Mouse (Mus musculus) midbrain, embryonic 12.5 days (tissue): Measurements from ENCODE around the gene Coil. TPM values are rescaled to one million over a fixed set of nuclear protein-coding genes. Genes with fewer than 3 reads are reported as not detected.

Experiments used
- ATAC-seq: fragments of 200-750 bp; cut with Nextera tagmentation; 2 replicates; pipeline ENCODE4 v1.8.0; 2017; ENCODE audit warnings: low read depth, moderate TSS enrichment, moderate library complexity; ENCODE audit not compliant: low FRiP score
- H3K27ac ChIP-seq: fragments of 300-500 bp; sonication (generic); replicated peaks from 2 replicates; pipeline ENCODE4 v1.5.1; 2016; ENCODE audit warnings: mild to moderate bottlenecking
- H3K27me3 ChIP-seq: fragments of 300-500 bp; sonication (generic); 2 replicates; pipeline ENCODE4 v1.6.1; 2016; ENCODE audit warnings: mild to moderate bottlenecking
- H3K36me3 ChIP-seq: fragments of 300-500 bp; sonication (generic); 2 replicates; pipeline ENCODE4 v1.6.1; 2016
- H3K4me1 ChIP-seq: fragments of 300-500 bp; sonication (generic); 2 replicates; pipeline ENCODE4 v1.6.1; 2016
- H3K4me2 ChIP-seq: fragments of 300-500 bp; sonication (generic); replicated peaks from 2 replicates; pipeline ENCODE4 v1.6.1; 2016; ENCODE audit warnings: mild to moderate bottlenecking, moderate library complexity
- H3K4me3 ChIP-seq: fragments of 300-500 bp; sonication (generic); 2 replicates; pipeline ENCODE4 v1.5.1; 2016; ENCODE audit warnings: mild to moderate bottlenecking
- H3K9ac ChIP-seq: fragments of 300-500 bp; sonication (generic); replicated peaks from 2 replicates; pipeline ENCODE4 v1.6.1; 2016; ENCODE audit warnings: mild to moderate bottlenecking, moderate library complexity
- H3K9me3 ChIP-seq: fragments of 300-500 bp; sonication (generic); 2 replicates; pipeline ENCODE4 v1.6.1; 2016; ENCODE audit warnings: mild to moderate bottlenecking
- WGBS: fragments of 180-500 bp; shearing (Covaris S2); methylation state at CpG from one replicate; pipeline ENCODE4 v1.1.7; 2016; 5-methylcytosine and 5-hydroxymethylcytosine counted together
- polyA plus RNA-seq: library from polyadenylated mRNA; unstranded; fragments of >200 nt; fragmentation: Nextera tagmentation; extraction: Ambion mirVana; gene quantifications from 2 replicates; pipeline ENCODE4 v1.2.1, GENCODE M21; 2016

The Coil gene
- polyA plus RNA-seq, 1 experiment from 2014 or later = 32.9 TPM

- H3K27ac ChIP-seq = no peak overlapping the region
- peaks cover 34% of the 10 kb centered on the region for H3K36me3 ChIP-seq
- H3K27me3 ChIP-seq = no peaks in the 10 kb centered on the region
- no peak for ATAC-seq
- H3K4me1 ChIP-seq = peaks cover 13% of the 10 kb centered on the region
- no peak overlapping the region for H3K4me2 ChIP-seq
- H3K9me3 ChIP-seq = no peaks in the 10 kb centered on the region
- no peak overlapping the region for H3K4me3 ChIP-seq
- 91% methylated on average over 8 of the region's 8 CpGs for WGBS
- H3K9ac ChIP-seq = no peak overlapping the region
Measured at GRCm38 (mm10) chr11:88949802-88950639, 20.0 kb upstream of the Coil start.

GRCm38 (mm10) chr11:88950640-88951250, 19.3 kb upstream of the Coil start:
- 90% methylated on average over 13 of the region's 13 CpGs for WGBS
- H3K36me3 ChIP-seq = peaks cover 27% of the 10 kb centered on the region
- H3K27me3 ChIP-seq = no peaks in the 10 kb centered on the region
- H3K9me3 ChIP-seq = no peaks in the 10 kb centered on the region
- no peak overlapping the region for H3K9ac ChIP-seq
- peaks cover 19% of the 10 kb centered on the region for H3K4me1 ChIP-seq
- H3K4me2 ChIP-seq = no peak overlapping the region
- no peak overlapping the region for H3K27ac ChIP-seq
- no peak for ATAC-seq
- no peak overlapping the region for H3K4me3 ChIP-seq

GRCm38 (mm10) chr11:88951576-88951975, 18.5 kb upstream of the Coil start:
- Histone ChIP-seq H3K9me3 (no peaks in the 10 kb centered on the region), H3K9ac (no peak overlapping the region), H3K36me3 (peaks cover 21% of the 10 kb centered on the region), H3K4me3 (no peak overlapping the region), H3K27ac (no peak overlapping the region), H3K4me1 (peaks cover 19% of the 10 kb centered on the region), H3K27me3 (no peaks in the 10 kb centered on the region), H3K4me2 (no peak overlapping the region)
- 94% methylated on average over 2 of the region's 2 CpGs for WGBS
- ATAC-seq = no peak

GRCm38 (mm10) chr11:88952117-88952516, 17.9 kb upstream of the Coil start:
- H3K36me3 ChIP-seq = peaks cover 16% of the 10 kb centered on the region
- H3K4me1 ChIP-seq = peaks cover 19% of the 10 kb centered on the region
- ATAC-seq = no peak
- H3K4me2 ChIP-seq = no peak overlapping the region
- H3K27ac ChIP-seq = no peak overlapping the region
- H3K4me3 ChIP-seq = no peak overlapping the region
- no peak overlapping the region for H3K9ac ChIP-seq
- no peaks in the 10 kb centered on the region for H3K9me3 ChIP-seq
- 95% methylated on average over 5 of the region's 5 CpGs for WGBS
- no peaks in the 10 kb centered on the region for H3K27me3 ChIP-seq

GRCm38 (mm10) chr11:88953582-88953981, 16.5 kb upstream of the Coil start:
- 93% methylated on average over 3 of the region's 3 CpGs for WGBS
- Histone ChIP-seq H3K27me3 (no peaks in the 10 kb centered on the region), H3K9ac (no peak overlapping the region), H3K27ac (no peak overlapping the region), H3K4me3 (no peak overlapping the region), H3K36me3 (peaks cover 16% of the 10 kb centered on the region; the same call in 1 of the 2 replicates), H3K4me1 (peaks cover 19% of the 10 kb centered on the region), H3K9me3 (no peaks in the 10 kb centered on the region), H3K4me2 (no peak overlapping the region)
- ATAC-seq = no peak

GRCm38 (mm10) chr11:88954803-88955202, 15.2 kb upstream of the Coil start:
- 1% methylated on average over 4 of the region's 4 CpGs for WGBS
- Histone ChIP-seq H3K36me3 (peaks cover 12% of the 10 kb centered on the region; the same call in 1 of the 2 replicates), H3K27ac (peak overlapping the region; percentile 43), H3K9me3 (no peaks in the 10 kb centered on the region), H3K27me3 (no peaks in the 10 kb centered on the region), H3K9ac (peak overlapping the region; percentile 57; the same call in 1 of the 2 replicates), H3K4me1 (peaks cover 19% of the 10 kb centered on the region), H3K4me2 (peak overlapping the region; percentile 58), H3K4me3 (peak overlapping the region; percentile 55)
- ATAC-seq = peak; percentile 70; the same call in 1 of the 2 replicates

- Histone ChIP-seq H3K27ac (peak within 1 kb of the TSS; percentile 43), H3K9me3 (no peaks in the 10 kb centered on the region), H3K27me3 (no peaks in the 10 kb centered on the region), H3K4me2 (peak within 1 kb of the TSS; percentile 58), H3K36me3 (0 out of 2 replicates have a peak, but pooled peaks cover 7% of the 10 kb centered on the region), H3K4me1 (peaks cover 19% of the 10 kb centered on the region), H3K4me3 (peak within 1 kb of the TSS; percentile 55), H3K9ac (peak within 1 kb of the TSS; percentile 57; the same call in 1 of the 2 replicates)
- 5% methylated on average over 34 of the region's 34 CpGs for WGBS
- peak; percentile 98 for ATAC-seq
Measured at GRCm38 (mm10) chr11:88955217-88955969, 14.7 kb upstream of the Coil start, which contains the start of gene Scpep1. Gene Scpep1, minus strand, starts transcription at chr11:88955465.

- ATAC-seq = no peak
- no peak overlapping the region for H3K4me2 ChIP-seq
- no peak overlapping the region for H3K9ac ChIP-seq
- H3K4me3 ChIP-seq = no peak overlapping the region
- no peak overlapping the region for H3K27ac ChIP-seq
- H3K36me3 ChIP-seq = no peaks in the 10 kb centered on the region
- 90% methylated on average over 3 of the region's 3 CpGs for WGBS
- peaks cover 14% of the 10 kb centered on the region for H3K4me1 ChIP-seq
- no peaks in the 10 kb centered on the region for H3K9me3 ChIP-seq
- no peaks in the 10 kb centered on the region for H3K27me3 ChIP-seq
Measured at GRCm38 (mm10) chr11:88958851-88959250, 11.2 kb upstream of the Coil start.

- Histone ChIP-seq H3K4me2 (no peak within 1 kb of the TSS), H3K9ac (no peak within 1 kb of the TSS), H3K4me3 (no peak within 1 kb of the TSS), H3K36me3 (no peaks in the 10 kb centered on the region), H3K27me3 (no peaks in the 10 kb centered on the region), H3K27ac (no peak within 1 kb of the TSS), H3K4me1 (no peaks in the 10 kb centered on the region), H3K9me3 (no peaks in the 10 kb centered on the region)
- no peak for ATAC-seq
- 83% methylated on average over 3 of the region's 3 CpGs for WGBS
Measured at GRCm38 (mm10) chr11:88966881-88967361, 3.1 kb upstream of the Coil start, which contains the start of gene Elobl. Gene Elobl, minus strand, starts transcription at chr11:88966931.

GRCm38 (mm10) chr11:88973776-88974701, 4.0 kb downstream of the Coil start:
- peak overlapping the region; percentile 73 for H3K4me3 ChIP-seq
- ATAC-seq = peak; percentile 88

GRCm38 (mm10) chr11:88976320-88976719, 6.3 kb downstream of the Coil start:
- H3K27me3 ChIP-seq = no peaks in the 10 kb centered on the region
- H3K36me3 ChIP-seq = peaks cover 6% of the 10 kb centered on the region
- H3K9ac ChIP-seq = no peak overlapping the region
- no peak overlapping the region for H3K4me2 ChIP-seq
- H3K4me3 ChIP-seq = no peak overlapping the region
- no peak for ATAC-seq
- peaks cover 12% of the 10 kb centered on the region for H3K4me1 ChIP-seq
- WGBS = 99% methylated on average over 2 of the region's 2 CpGs
- H3K9me3 ChIP-seq = no peaks in the 10 kb centered on the region
- no peak overlapping the region for H3K27ac ChIP-seq

More at GRCm38 (mm10) chr11:88973776-88974701, 4.0 kb downstream of the Coil start:
- Histone ChIP-seq H3K27me3 (no peaks in the 10 kb centered on the region), H3K27ac (peak overlapping the region; percentile 92), H3K9ac (peak overlapping the region; percentile 84), H3K9me3 (no peaks in the 10 kb centered on the region), H3K36me3 (no peaks in the 10 kb centered on the region), H3K4me2 (peak overlapping the region; percentile 75), H3K4me1 (peaks cover 12% of the 10 kb centered on the region)
- WGBS = 1% methylated on average over 62 of the region's 62 CpGs
